Mouse (Mus musculus) kidney, adult 11 months (tissue): ENCODE measurements at regions not wholly inside any gene's neighbourhood (a gene's known extent, or its start where the extent isn't known, plus 50 kb on each side); places are given as distances from the start of the nearest gene placed in this dataset.

Source experiments
- DNase-seq: peaks from one replicate; pipeline ENCODE4 v3.0.0; 2022

DNA sequence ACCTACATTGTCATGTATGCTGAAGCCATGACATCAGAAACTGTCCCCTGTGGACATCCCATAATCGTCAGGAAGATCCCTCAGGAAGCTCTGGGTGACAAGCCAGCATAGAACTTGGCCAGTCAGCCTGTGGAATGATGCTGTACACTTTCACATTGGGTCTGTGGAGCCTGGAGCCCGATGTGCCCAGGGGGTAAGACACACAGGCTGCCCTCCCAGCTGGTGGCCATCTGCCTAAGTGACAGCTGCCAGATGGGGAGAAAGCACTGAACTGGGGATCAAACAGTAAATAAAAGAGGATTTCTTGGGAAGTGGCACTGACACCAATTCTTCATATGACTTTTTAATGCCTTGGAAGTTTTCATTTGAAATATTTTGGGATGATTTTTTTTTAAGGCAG is 486.8 kb downstream of the Efnb2 start:
- no peak for DNase-seq

DNA sequence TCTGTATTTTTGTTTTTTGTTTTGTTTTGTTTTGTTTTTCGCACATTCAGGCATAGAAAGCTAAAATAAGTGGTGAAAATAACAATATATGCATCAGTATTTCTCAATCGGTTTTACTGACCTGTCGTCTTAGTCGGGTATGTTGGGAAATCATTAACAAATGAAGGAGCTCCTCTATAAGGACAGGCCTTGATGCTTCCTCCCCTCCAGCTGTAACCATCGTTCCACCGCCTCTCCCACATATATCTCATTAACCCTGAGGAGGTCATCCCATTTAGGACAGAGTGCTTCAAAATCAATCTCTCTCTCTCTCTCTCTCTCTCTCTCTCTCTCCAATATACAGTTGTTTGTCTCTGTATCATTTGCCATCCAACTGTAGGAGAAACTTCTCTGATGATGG is 492.4 kb downstream of the Efnb2 start:
- DNase-seq, result no peak

- DNase-seq, result no peak
Measured at GRCm38 (mm10) chr8:8168250-8168649, 492.8 kb downstream of the Efnb2 start.

DNA sequence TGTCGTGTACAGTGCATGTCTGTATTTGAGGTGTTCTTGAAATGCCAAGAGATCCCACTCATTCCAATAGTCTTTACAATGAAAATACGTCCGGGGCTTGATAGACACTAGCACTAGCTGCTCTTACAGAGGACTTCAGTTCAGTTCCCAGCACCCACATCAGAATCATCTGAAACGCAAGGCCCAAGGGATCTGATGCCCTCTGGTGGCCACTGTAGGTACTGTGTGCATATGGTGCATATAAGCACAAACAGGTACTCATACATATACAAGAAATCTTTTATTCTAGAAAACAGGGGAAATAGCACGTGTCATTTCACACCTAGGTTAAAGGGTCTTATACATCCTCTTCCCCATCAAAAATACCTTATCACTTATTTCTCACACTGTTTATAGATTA is 513.5 kb downstream of the Efnb2 start:
- no peak for DNase-seq

DNA sequence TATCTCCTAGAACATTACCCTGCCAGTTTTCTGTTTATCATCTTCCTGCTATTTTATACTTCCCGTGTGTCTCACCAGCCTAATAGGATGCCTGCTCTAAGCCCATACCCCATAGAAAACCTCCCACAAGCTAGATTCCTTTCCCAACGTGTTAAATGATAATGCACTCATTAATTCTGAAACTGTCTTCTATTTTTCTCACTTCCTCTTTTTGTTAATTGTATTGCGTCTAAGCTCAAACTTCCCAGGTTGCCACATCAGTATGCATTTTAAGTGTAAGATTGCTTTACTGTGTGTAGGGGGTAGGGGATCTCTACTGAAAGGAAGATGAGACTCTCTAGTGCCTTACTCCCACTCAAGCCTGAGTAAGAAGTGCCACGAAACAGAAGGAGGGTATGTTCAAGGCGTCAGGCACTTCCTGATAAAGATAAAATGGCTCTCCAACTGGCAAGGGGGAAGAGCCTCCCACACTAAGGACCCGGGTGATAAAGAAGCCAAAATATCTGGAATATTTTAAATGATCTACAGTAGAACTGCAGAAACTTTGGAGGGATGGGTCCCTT is 518.0 kb downstream of the Efnb2 start:
- DNase-seq, result no peak

- DNase-seq, result no peak
Measured at GRCm38 (mm10) chr8:8142461-8142860, 518.6 kb downstream of the Efnb2 start.

DNA sequence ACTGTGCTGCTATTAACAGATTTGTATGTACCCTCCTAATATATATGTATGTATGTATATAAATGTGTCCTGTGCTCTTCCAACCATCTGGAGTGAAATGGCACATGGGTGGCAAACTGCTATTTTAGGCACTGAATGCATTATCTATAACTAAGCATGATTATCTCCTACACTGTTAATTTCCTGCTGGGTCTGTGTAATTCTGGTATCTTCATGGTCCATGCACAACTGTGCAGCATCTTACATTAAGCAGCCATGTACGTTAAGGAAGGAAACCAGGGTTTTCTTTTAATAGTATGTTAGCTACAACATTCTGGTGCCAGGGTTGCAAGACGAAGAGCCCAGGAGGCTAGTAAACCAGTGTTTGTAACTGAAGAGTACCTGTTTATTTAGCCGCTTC is 521.3 kb downstream of the Efnb2 start:
- no peak for DNase-seq

- no peak for DNase-seq
Measured at GRCm38 (mm10) chr8:8133001-8133785, 527.8 kb downstream of the Efnb2 start.

GRCm38 (mm10) chr8:8131961-8132376 is 529.1 kb downstream of the Efnb2 start:
- no peak for DNase-seq

GRCm38 (mm10) chr8:8130806-8131205 is 530.2 kb downstream of the Efnb2 start:
- DNase-seq, result no peak

DNA sequence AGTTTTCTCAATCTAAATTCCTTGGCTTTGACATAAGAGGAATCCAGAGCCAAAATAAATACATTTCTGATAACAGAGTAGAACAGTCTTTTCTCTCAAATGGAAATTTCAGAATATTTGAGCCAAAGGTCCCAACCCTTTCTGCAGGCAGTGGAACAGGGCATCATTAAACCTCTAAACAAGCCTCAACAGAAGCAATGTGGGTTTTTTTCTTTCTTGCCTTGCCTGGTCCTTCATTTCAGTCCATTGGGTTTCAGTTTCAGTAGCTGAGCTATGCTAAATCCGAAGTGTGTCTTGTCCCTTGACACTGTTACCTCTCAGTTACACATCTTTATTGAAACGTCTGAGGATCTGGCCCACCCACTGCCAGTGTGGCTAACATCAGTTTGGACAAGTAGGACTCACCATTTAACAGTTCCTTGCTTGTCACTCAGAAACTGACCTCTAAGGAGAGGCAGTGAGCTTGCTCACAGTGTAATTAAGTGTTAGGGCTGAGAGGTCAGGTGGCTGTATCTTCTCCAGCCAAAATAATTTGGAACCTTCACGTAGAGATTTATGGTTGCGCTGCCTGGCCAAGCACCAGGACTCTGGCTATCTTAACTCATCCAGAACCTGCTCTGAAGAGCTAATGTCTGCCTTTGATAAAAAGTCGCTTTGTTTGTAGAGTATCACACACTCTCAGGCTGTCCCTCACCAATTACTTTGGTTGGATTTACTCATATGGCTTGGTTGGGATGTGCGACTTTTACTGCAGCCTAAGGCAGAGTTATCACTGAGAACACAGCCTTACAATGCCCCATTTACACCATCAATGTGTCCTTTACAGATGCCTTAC is 545.2 kb downstream of the Efnb2 start:
- DNase-seq, result no peak

GRCm38 (mm10) chr8:8114604-8115003 is 546.4 kb downstream of the Efnb2 start:
- no peak for DNase-seq

DNA sequence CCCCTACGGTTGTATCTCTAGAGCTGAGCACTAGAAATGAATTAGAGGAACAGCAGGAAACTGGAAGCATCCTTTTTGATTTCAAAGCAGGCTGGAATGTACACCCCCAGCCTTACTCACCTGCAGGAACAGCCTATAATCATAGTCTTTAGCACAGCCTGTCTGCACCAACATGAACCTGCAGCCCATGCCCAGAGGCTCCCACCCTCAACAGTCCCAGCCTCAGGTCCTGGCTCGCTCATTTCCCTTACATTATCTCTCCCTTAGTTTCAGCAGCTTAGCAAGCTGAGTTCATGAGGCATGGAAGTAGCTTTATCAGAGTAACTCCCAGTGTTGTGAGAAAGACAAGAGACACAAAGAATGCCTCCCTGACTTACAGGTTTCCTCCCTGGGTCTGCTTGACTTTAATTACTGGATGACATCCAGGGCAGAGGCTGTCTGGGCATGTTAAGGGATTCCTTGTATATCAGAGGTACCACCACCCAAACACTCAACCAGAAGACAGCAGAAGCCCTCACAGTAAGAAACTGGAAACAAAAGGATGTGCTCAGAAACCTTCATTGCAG is 551.2 kb downstream of the Efnb2 start:
- no peak for DNase-seq

DNA sequence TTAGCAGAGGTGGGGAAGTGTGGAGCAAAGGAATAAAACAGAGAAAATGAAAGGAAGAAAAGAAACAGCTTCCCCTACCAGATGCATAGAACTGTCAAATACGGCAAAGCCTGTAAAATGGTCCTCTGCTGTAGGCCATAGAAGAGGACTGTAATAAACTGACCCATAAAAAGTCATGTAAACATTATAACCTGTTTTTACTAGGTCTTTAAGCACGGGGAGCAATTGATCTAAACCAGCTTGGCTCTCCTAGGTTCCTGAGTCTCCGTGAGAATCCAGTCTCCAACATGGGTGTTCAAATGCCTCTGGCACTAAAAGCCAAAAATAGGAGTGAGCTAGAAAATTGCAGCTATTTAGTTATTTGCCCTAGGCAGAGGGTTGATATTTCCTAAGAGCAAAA is 557.5 kb downstream of the Efnb2 start:
- DNase-seq, result no peak

GRCm38 (mm10) chr8:8102010-8102727 is 558.9 kb downstream of the Efnb2 start:
- no peak for DNase-seq

DNA sequence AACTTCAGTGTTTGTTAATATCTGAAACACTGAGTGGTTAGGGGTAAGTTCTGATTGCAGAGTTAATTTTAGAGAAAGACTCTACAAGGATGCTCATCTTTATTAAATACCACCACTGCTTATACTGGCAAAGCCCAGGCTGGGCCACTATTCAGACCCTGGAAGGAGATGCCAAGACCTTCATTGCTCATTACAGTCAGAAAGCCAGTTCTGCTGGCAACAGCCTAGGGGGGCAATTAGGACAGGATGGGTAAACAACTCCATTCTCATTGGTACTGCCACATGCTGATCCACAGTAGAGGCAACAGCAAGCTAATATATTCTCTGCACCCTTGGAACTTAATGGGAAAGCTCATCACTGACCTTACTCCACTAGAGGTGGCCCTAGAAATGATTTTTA is 568.5 kb downstream of the Efnb2 start:
- DNase-seq, result no peak

DNA sequence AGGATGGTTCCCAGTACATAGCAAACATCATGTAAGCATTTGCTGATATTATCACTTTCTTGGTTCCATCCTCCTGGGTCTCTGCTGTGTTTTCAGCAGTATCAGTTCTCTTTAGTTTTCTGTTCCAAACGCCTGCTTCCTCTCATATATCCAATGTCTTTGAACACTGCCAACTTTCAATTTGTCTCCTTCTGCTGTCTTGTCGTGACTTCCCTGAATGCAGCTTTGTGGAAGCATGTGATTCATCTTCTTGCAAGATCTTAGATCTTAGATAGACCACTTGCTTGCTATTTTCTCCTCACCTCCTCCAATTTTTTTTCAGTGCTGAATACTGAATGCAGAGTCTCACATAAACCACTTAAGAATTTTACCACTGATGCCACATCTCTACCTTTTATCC is 576.4 kb downstream of the Efnb2 start:
- no peak for DNase-seq

GRCm38 (mm10) chr8:8064074-8064473 is 597.0 kb downstream of the Efnb2 start:
- no peak for DNase-seq

GRCm38 (mm10) chr8:8054224-8054916 is 606.7 kb downstream of the Efnb2 start:
- no peak for DNase-seq

GRCm38 (mm10) chr8:8051186-8051585 is 609.9 kb downstream of the Efnb2 start:
- no peak for DNase-seq

DNA sequence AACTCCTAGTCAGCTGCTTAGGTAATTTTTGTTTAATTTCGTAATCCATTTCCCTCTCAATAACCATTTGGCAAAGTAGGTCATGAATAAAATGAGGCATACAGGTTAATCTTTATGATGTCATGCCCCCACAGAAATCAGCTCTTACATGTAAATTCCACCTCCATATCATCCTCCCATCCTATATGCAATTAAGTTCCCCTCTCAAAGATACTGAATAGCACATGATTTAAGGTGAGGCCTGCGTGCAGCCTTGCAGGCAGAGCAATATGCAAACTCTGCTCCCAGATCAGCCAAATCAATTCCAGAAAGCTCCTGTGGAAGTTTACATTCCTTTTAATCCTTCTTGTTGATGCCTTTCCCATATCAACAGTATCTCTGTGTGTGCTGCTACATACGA is 610.3 kb downstream of the Efnb2 start:
- no peak for DNase-seq

DNA sequence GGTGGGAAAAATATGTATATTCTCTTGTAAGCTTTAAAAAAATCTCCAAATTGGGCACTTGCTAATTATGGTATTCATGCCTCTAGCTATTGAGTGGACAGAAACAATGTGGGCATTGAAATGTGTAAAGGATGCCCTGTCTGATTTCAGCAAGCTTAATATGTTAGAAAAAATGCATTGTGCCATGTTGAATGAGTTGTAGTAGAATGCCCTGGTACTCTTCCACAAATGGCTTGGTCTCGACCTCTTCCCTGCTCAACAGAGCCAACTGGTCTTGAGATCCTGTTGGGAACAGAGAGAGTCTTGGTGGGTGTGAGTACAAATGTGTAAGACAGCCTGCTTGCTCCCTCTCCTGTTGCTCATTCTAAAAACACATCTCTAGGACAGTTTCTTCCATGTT is 616.1 kb downstream of the Efnb2 start:
- DNase-seq, result no peak
